In genomic region chr5:99541321-99541895, GRCm38 (mm10) we compare ENCODE assay signal across 11 mouse cellular contexts.
DNase-seq lines count a peak whose midpoint lies in the region; ATAC-seq and TF ChIP-seq lines count a peak whose summit lies in the region.
"Had no signal": no experiment of that assay in that cellular context is flagged by ENCODE, and none has a peak within 500 bp of the region (broad histone marks: within the 10 kb centered on the region; RNA-seq: fewer than 3 reads in every experiment).

No protein-coding gene starts in this region.

- 32% methylated on average over 11 of the region's 11 CpGs for WGBS in hindbrain, postnatal 0 days
- 57% methylated on average over 11 of the region's 11 CpGs for WGBS in hindbrain, embryonic 12.5 days
- WGBS in liver, embryonic 16.5 days (ENCODE audit: insufficient replicate concordance), result 33% methylated on average over 11 of the region's 11 CpGs

- H3K4me1 ChIP-seq in hindbrain, postnatal 0 days (ENCODE audit: insufficient read depth, low read length), result peaks cover 7% of the 10 kb centered on the region; the same call in 1 of the 2 replicates
- H3K4me1 ChIP-seq in hindbrain, embryonic 12.5 days, result no peaks in the 10 kb centered on the region; the same call in 1 of the 2 replicates
- H3K4me1 ChIP-seq in liver, embryonic 16.5 days (ENCODE audit: control insufficient read depth, low read depth, low read length), result peaks cover 11% of the 10 kb centered on the region
- H3K4me1 ChIP-seq: heart, embryonic 15.5 days had no signal

- no peak for TF ChIP-seq CTCF in hindbrain, postnatal 0 days (IDR thresholded peaks at IDR 0.05; ENCODE audit: low read depth)
- no peak for TF ChIP-seq CTCF in brain, embryonic 14.5 days (IDR thresholded peaks at IDR 0.05; ENCODE audit: borderline replicate concordance, extremely low read depth, insufficient read depth, insufficient read length)

- DNase-seq in hindbrain, postnatal 0 days (ENCODE audit: low spot score), result peak; percentile 76
- DNase-seq in brain, embryonic 14.5 days (ENCODE audit: low read depth), result peak; percentile 80
- DNase-seq in cerebellum, postnatal 25 days, result peak; percentile 94 to 96
- DNase-seq in heart, postnatal 10 days, result no peak
- DNase-seq in left cerebral cortex, postnatal 14 days (ENCODE audit: low spot score in 2 of 2), result no peak
- DNase-seq in frontal cortex, postnatal 14 days (ENCODE audit: low spot score in 2 of 2), result no peak
- DNase-seq: lung, postnatal 10 days had no signal

- H3K27ac ChIP-seq in hindbrain, postnatal 0 days, result 0 out of 2 replicates have a peak overlapping the region, but pooled peaks have one; percentile 7
- no peak overlapping the region for H3K27ac ChIP-seq in hindbrain, embryonic 12.5 days
- no peak overlapping the region for H3K27ac ChIP-seq in liver, embryonic 16.5 days (ENCODE audit: low read length)
- H3K27ac ChIP-seq: heart, embryonic 15.5 days had no signal

- no peaks in the 10 kb centered on the region for H3K9me3 ChIP-seq in hindbrain, postnatal 0 days (ENCODE audit: low read length)
- no peaks in the 10 kb centered on the region for H3K9me3 ChIP-seq in hindbrain, embryonic 12.5 days (replicated peaks)
- H3K9me3 ChIP-seq in liver, embryonic 16.5 days (replicated peaks; ENCODE audit: control insufficient read depth, low read length), result no peaks in the 10 kb centered on the region
- H3K9me3 ChIP-seq: heart, embryonic 15.5 days had no signal

- no peak overlapping the region for H3K4me3 ChIP-seq in hindbrain, postnatal 0 days (ENCODE audit: low read length)
- no peak overlapping the region for H3K4me3 ChIP-seq in hindbrain, embryonic 12.5 days
- no peak overlapping the region for H3K4me3 ChIP-seq in liver, embryonic 16.5 days (ENCODE audit: low read depth, low read length)
- H3K4me3 ChIP-seq: heart, embryonic 15.5 days had no signal

- H3K36me3 ChIP-seq in hindbrain, postnatal 0 days (ENCODE audit: insufficient read depth, low read length), result no peaks in the 10 kb centered on the region
- no peaks in the 10 kb centered on the region for H3K36me3 ChIP-seq in hindbrain, embryonic 12.5 days
- H3K36me3 ChIP-seq in liver, embryonic 16.5 days (ENCODE audit: control insufficient read depth, insufficient read depth), result no peaks in the 10 kb centered on the region
- H3K36me3 ChIP-seq: heart, embryonic 15.5 days had no signal

- H3K4me2 ChIP-seq in hindbrain, postnatal 0 days (ENCODE audit: low read depth, low read length), result no peak overlapping the region
- H3K4me2 ChIP-seq in hindbrain, embryonic 12.5 days (replicated peaks), result no peak overlapping the region
- peak overlapping the region; percentile 22 for H3K4me2 ChIP-seq in liver, embryonic 16.5 days (ENCODE audit: low read depth, low read length)
- H3K4me2 ChIP-seq: heart, embryonic 15.5 days had no signal

- ATAC-seq in hindbrain, postnatal 0 days, result peak; percentile 60; the same call in 1 of the 2 replicates
- ATAC-seq in hindbrain, embryonic 12.5 days (ENCODE audit: low FRiP score), result no peak
- ATAC-seq in liver, embryonic 16.5 days (ENCODE audit: low read depth), result peak; percentile 64
- ATAC-seq: forebrain, embryonic 16.5 days had no signal

- TF ChIP-seq POLR2A in brain, embryonic 14.5 days (IDR thresholded peaks at IDR 0.05; ENCODE audit: borderline replicate concordance, extremely low read depth, insufficient read depth, insufficient read length, poor library complexity, severe bottlenecking), result no peak

- intact Hi-C loops in heart, postnatal 10 days (cut with DNase I), result no loop called here
- intact Hi-C loops in left cerebral cortex, postnatal 14 days (cut with DNase I), result no loop called here

- no peaks in the 10 kb centered on the region for H3K27me3 ChIP-seq in hindbrain, postnatal 0 days (ENCODE audit: insufficient read depth, low read length)
- H3K27me3 ChIP-seq in hindbrain, embryonic 12.5 days, result no peaks in the 10 kb centered on the region; the same call in 1 of the 2 replicates
- no peaks in the 10 kb centered on the region for H3K27me3 ChIP-seq in liver, embryonic 16.5 days (ENCODE audit: control insufficient read depth, insufficient read depth, low read depth, low read length)
- H3K27me3 ChIP-seq: heart, embryonic 15.5 days had no signal

- H3K9ac ChIP-seq in hindbrain, postnatal 0 days (replicated peaks; ENCODE audit: low read length), result no peak overlapping the region
- H3K9ac ChIP-seq in hindbrain, embryonic 12.5 days, result no peak overlapping the region
- H3K9ac ChIP-seq in liver, embryonic 16.5 days (ENCODE audit: low read depth, low read length), result no peak overlapping the region
- H3K9ac ChIP-seq: heart, embryonic 15.5 days had no signal

Comparison
In these comparisons a context has a peak if more than half of its experiments do, and no peak if none do; other contexts are left out.
1. DNase-seq: peak in hindbrain, postnatal 0 days (single experiment), brain, embryonic 14.5 days (single experiment) and cerebellum, postnatal 25 days (2 of 2); none in heart, postnatal 10 days (0 of 2), left cerebral cortex, postnatal 14 days (0 of 2) and frontal cortex, postnatal 14 days (0 of 2).